Comparison of ENCODE assay signal across 14 mouse cellular contexts in genomic region chr8:62621176-62621575, GRCm38 (mm10).
"Had no signal": no experiment of that assay in that cellular context is flagged by ENCODE, and none has a peak within 500 bp of the region (broad histone marks: within the 10 kb centered on the region; RNA-seq: fewer than 3 reads in every experiment).

No protein-coding gene starts in this region.

- DNase-seq: left cerebral cortex, postnatal 4 days; liver; liver, embryonic 13.5 days; liver, postnatal 0 days; lung, adult 18-20 months; lung, adult 2 months; lung, embryonic 14.5 days; lung, postnatal 10 days; lung, postnatal 36 days; lung, postnatal 4 days had no signal

- ATAC-seq: liver, embryonic 12.5 days; liver, postnatal 0 days; lung, postnatal 0 days; midbrain, embryonic 15.5 days; midbrain, embryonic 16.5 days had no signal
